Mouse (Mus musculus): ENCODE results near the gene Rnf145.

DNA sequence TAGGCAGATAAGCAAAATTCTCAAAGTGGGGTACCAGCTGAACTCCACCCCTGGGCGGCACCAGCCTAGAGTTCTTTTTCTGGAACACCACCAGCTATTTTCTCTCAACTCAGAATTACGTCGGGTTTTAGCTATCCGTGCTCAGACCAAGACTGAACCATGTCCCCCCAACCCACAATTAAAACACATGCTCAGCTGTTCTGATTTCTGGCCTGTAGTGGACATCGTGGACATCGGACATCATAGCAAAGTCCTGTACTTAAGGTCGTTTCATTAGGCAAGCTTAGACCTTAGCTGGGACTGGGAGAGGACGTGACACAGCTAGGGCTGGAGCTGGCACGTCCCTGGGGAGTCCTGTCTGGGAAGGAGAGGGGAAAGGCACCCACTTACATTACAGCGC, 93.4 kb downstream of the Rnf145 start:
- TF ChIP-seq POLR2A (IDR thresholded peaks at IDR 0.05; ENCODE audit: low read depth, low read length) = no peak
- no peak for TF ChIP-seq CTCF (IDR thresholded peaks at IDR 0.05; ENCODE audit: extremely low read depth, insufficient read length, insufficient replicate concordance, low read depth, low read length)
